Mouse (Mus musculus) stomach, postnatal 0 days (tissue): ENCODE data around the gene Mrps7. TPM values are rescaled to one million over a fixed set of nuclear protein-coding genes. Genes with fewer than 3 reads are reported as not detected.

Source experiments
- ATAC-seq: fragments of 200-750 bp; cut with Nextera tagmentation; 2 replicates; pipeline ENCODE4 v1.8.0; 2017; ENCODE audit not compliant: low FRiP score, low TSS enrichment
- DNase-seq: peaks from one replicate; pipeline ENCODE4 v3.0.0-alpha.2; 2016; ENCODE audit warnings: low spot score
- H3K27ac ChIP-seq: fragments of 300-500 bp; sonication (generic); replicated peaks from 2 replicates; pipeline ENCODE4 v1.5.1; 2014; ENCODE audit warnings: mild to moderate bottlenecking, control low read depth
- H3K27me3 ChIP-seq: fragments of 300-500 bp; sonication (generic); 2 replicates; pipeline ENCODE4 v1.6.1; 2014; ENCODE audit warnings: low read length; ENCODE audit not compliant: control insufficient read depth, insufficient read depth
- H3K36me3 ChIP-seq: fragments of 300-500 bp; sonication (generic); 2 replicates; pipeline ENCODE4 v1.6.1; 2014; ENCODE audit warnings: low read length, mixed read lengths; ENCODE audit not compliant: control insufficient read depth, insufficient read depth
- H3K4me1 ChIP-seq: fragments of 300-500 bp; sonication (generic); replicated peaks from 2 replicates; pipeline ENCODE4 v1.6.1; 2014; ENCODE audit warnings: antibody characterized with exemption; ENCODE audit not compliant: control insufficient read depth, insufficient read depth
- H3K4me2 ChIP-seq: fragments of 300-500 bp; sonication (generic); replicated peaks from 2 replicates; pipeline ENCODE4 v1.6.1; 2014; ENCODE audit warnings: low read depth, mild to moderate bottlenecking, control low read depth, moderate library complexity
- H3K4me3 ChIP-seq: fragments of 300-500 bp; sonication (generic); 2 replicates; pipeline ENCODE4 v1.5.1; 2014; ENCODE audit warnings: low read depth, low read length, control low read depth
- H3K9ac ChIP-seq: fragments of 300-500 bp; sonication (generic); 2 replicates; pipeline ENCODE4 v1.6.1; 2014; ENCODE audit warnings: mild to moderate bottlenecking, low read length, control low read depth, mixed read lengths
- H3K9me3 ChIP-seq: fragments of 300-500 bp; sonication (generic); 2 replicates; pipeline ENCODE4 v1.6.1; 2016; ENCODE audit warnings: low read length; ENCODE audit not compliant: control insufficient read depth
- CTCF ChIP-seq: IDR thresholded peaks from 2 replicates; pipeline ENCODE4 v1.5.1; 2016; ENCODE audit warnings: antibody characterized with exemption, low read depth, mild to moderate bottlenecking, moderate library complexity
- EP300 ChIP-seq: optimal IDR thresholded peaks from 2 replicates; pipeline ENCODE3; 2016; ENCODE audit warnings: antibody characterized with exemption
- WGBS: fragments of 180-500 bp; shearing (Covaris S2); extraction: QIAGEN DNeasy Blood & Tissue Kit; methylation state at CpG from one replicate; pipeline ENCODE4 v1.1.7; 2014; 5-methylcytosine and 5-hydroxymethylcytosine counted together
- polyA plus RNA-seq: library from polyadenylated mRNA; unstranded; fragments of >200 nt; fragmentation: Nextera tagmentation; extraction: Ambion mirVana; gene quantifications from 2 replicates; pipeline ENCODE4 v1.2.1, GENCODE M21; 2015

Mrps7 gene
- polyA plus RNA-seq, 1 experiment from 2014 or later = 58.4 TPM

- peaks cover 10% of the 10 kb centered on the region; the same call in 1 of the 2 replicates for H3K36me3 ChIP-seq
- H3K9me3 ChIP-seq = no peaks in the 10 kb centered on the region
- peak; percentile 36 for ATAC-seq
- peak; percentile 86 for DNase-seq
- peak overlapping the region; percentile 86 for H3K9ac ChIP-seq
- under 1% methylated on average over 13 of the region's 13 CpGs for WGBS
- H3K4me2 ChIP-seq = peak overlapping the region; percentile 85
- peak overlapping the region; percentile 63 for H3K4me3 ChIP-seq
- no peaks in the 10 kb centered on the region for H3K27me3 ChIP-seq
- TF ChIP-seq EP300 (no peak), CTCF (peak; percentile 32)
- peaks cover 5% of the 10 kb centered on the region; the same call in 1 of the 2 replicates for H3K4me1 ChIP-seq
- peak overlapping the region; percentile 97 for H3K27ac ChIP-seq
These were observed 8.3 kb downstream of the Mrps7 start for GRCm38 (mm10) chr11:115612059-115612409.

- Histone ChIP-seq H3K4me3 (peak within 1 kb of the TSS; percentile 63), H3K4me2 (peak within 1 kb of the TSS; percentile 85), H3K9me3 (no peaks in the 10 kb centered on the region), H3K9ac (peak within 1 kb of the TSS; percentile 86), H3K27me3 (no peaks in the 10 kb centered on the region), H3K36me3 (peaks cover 8% of the 10 kb centered on the region; the same call in 1 of the 2 replicates), H3K27ac (peak within 1 kb of the TSS; percentile 97), H3K4me1 (peaks cover 5% of the 10 kb centered on the region; the same call in 1 of the 2 replicates)
- DNase-seq = peak; percentile 96
- peak; percentile 84 for ATAC-seq
- WGBS = under 1% methylated on average over 58 of the region's 80 CpGs
- TF ChIP-seq CTCF (peak; percentile 66), EP300 (no peak)
These were observed 8.8 kb downstream of the Mrps7 start, which contains the start of gene Mif4gd for GRCm38 (mm10) chr11:115612410-115613137. Mif4gd (minus strand) TSS chr11:115612969.

- under 1% methylated on average over 16 of the region's 16 CpGs for WGBS
- Histone ChIP-seq H3K9ac (peak overlapping the region; percentile 86), H3K4me1 (peaks cover 5% of the 10 kb centered on the region; the same call in 1 of the 2 replicates), H3K4me2 (peak overlapping the region; percentile 85), H3K27me3 (no peaks in the 10 kb centered on the region), H3K4me3 (peak overlapping the region; percentile 63), H3K9me3 (no peaks in the 10 kb centered on the region), H3K36me3 (peaks cover 9% of the 10 kb centered on the region; the same call in 1 of the 2 replicates), H3K27ac (peak overlapping the region; percentile 97)
- no peak for TF ChIP-seq CTCF
- ATAC-seq (no peak), DNase-seq (no peak)
These were observed 9.6 kb downstream of the Mrps7 start for GRCm38 (mm10) chr11:115613138-115613945.

GRCm38 (mm10) chr11:115614346-115615107, 10.8 kb downstream of the Mrps7 start:
- Histone ChIP-seq H3K27ac (peak overlapping the region; percentile 58), H3K4me3 (no peak overlapping the region), H3K9me3 (no peaks in the 10 kb centered on the region), H3K27me3 (no peaks in the 10 kb centered on the region), H3K36me3 (peaks cover 5% of the 10 kb centered on the region; the same call in 1 of the 2 replicates), H3K9ac (no peak overlapping the region), H3K4me2 (no peak overlapping the region), H3K4me1 (peaks cover 5% of the 10 kb centered on the region; the same call in 1 of the 2 replicates)
- DNase-seq (no peak), ATAC-seq (no peak)
- TF ChIP-seq CTCF (no peak), EP300 (no peak)
- WGBS = 81% methylated on average over 10 of the region's 10 CpGs

GRCm38 (mm10) chr11:115615108-115615825, 11.5 kb downstream of the Mrps7 start:
- H3K9ac ChIP-seq = peak overlapping the region; percentile 18; the same call in 1 of the 2 replicates
- TF ChIP-seq CTCF (no peak), EP300 (no peak)
- no peak for ATAC-seq

More at GRCm38 (mm10) chr11:115615108-115615825, 11.5 kb downstream of the Mrps7 start:
- no peaks in the 10 kb centered on the region for H3K27me3 ChIP-seq
- H3K9me3 ChIP-seq = no peaks in the 10 kb centered on the region
- peaks cover 5% of the 10 kb centered on the region; the same call in 1 of the 2 replicates for H3K36me3 ChIP-seq
- peak overlapping the region; percentile 58 for H3K27ac ChIP-seq
- H3K4me2 ChIP-seq = no peak overlapping the region
- H3K4me1 ChIP-seq = peaks cover 5% of the 10 kb centered on the region; the same call in 1 of the 2 replicates
- H3K4me3 ChIP-seq = no peak overlapping the region
- WGBS = 67% methylated on average over 15 of the region's 15 CpGs
- DNase-seq = no peak
